Mouse (Mus musculus) megakaryocyte, embryonic 14.5 days (primary cell): Measurements from ENCODE around the gene Slc47a2.

ENCODE experiments used
- FLI1 ChIP-seq: IDR thresholded peaks from 2 replicates; pipeline ENCODE4 v1.6.1; 2012; ENCODE audit warnings: low read length, inconsistent platforms, mixed read lengths
- GATA1 ChIP-seq: IDR thresholded peaks from 3 replicates; pipeline ENCODE4 v1.6.1; 2012; ENCODE audit warnings: mixed read lengths, low read length, inconsistent platforms, borderline replicate concordance

DNA sequence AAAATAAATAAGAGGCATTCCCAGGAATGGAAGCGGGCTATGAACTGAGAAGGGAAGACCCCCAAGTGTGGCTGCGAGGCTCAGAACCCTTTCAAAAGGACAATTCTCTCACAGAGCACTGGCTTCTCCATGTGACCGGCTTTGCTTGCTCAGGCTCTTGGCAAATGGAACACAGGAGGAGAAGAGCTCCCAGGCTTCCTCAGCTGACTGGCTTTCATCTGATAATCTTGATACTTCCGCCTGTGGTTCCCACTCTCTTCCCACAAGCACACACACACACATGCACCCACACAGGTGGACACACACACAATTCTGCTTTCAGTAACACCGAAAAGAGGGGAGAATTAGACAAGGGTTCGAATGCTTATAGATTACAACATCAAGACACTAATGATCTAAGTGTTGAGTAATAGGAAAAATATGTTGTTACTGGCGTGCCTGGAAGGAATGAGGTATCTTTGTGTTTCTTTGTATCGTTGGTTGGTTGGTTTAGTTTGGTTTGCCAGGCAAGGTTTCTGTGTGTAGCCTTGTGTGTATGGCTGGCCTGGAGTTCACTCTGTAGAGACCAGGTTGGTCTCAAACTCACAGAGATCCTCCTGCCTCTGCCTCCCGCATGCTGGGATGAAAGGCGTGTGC is 59.1 kb downstream of the Slc47a2 start:
- TF ChIP-seq FLI1 (no peak), GATA1 (no peak)
